Mouse (Mus musculus): ENCODE measurements around the gene Rbm20. TPM values are rescaled to one million over a fixed set of nuclear protein-coding genes. Genes with fewer than 3 reads are reported as not detected.
"Not testable (repeated sequence)": the region's sequence is repeated elsewhere in the genome, so short reads cannot be mapped to it uniquely, and the experiment has no call there.

Rbm20 gene
- polyA plus RNA-seq, 2 experiments, result 0.04 to 0.18 TPM

DNA sequence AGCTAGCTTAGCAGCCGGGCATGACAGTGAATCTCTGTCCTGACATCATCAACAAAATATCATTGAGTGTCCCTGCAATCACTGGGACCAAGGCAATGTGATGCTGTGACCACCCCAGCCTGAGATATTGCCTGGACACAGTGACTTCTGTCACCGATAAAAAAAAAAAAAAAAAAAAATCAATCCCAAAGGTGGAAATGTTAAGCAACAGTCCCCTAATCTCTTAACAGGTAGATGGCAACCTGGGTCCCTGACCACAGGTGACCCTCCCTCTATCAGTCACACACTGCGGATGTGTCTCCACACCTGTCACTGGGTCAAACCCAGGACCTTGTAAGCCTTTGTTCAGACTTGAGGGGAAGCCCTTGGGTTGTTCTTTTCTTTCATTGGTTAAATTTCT is 128.0 kb downstream of the Rbm20 start:
- Histone ChIP-seq H3K4me1 (replicated peaks; ENCODE audit: control insufficient read depth in 2 of 2, insufficient read depth in 2 of 2, low read length in 1 of 2) (peaks cover 46 to 59% of the 10 kb centered on the region in 2 experiments), H3K9me3 (ENCODE audit: control insufficient read depth, low read length) (no peaks in the 10 kb centered on the region), H3K27ac (no peak overlapping the region), H3K27me3 (ENCODE audit: control insufficient read depth, insufficient read depth, low read length) (no peaks in the 10 kb centered on the region), H3K9ac (replicated peaks) (no peak overlapping the region), H3K4me2 (ENCODE audit: low read depth) (no peak overlapping the region), H3K4me3 (ENCODE audit: insufficient read depth in 1 of 2, low read depth in 2 of 2, low read length in 2 of 2) (no peak overlapping the region), H3K36me3 (replicated peaks; ENCODE audit: control insufficient read depth, insufficient read depth, low read depth) (no peaks in the 10 kb centered on the region)
- no peak for DNase-seq (ENCODE audit: low read depth in 3 of 3, low spot score in 3 of 3)
- no peak for ATAC-seq (ENCODE audit: insufficient read depth)
- no peak for TF ChIP-seq EP300 (IDR thresholded peaks at IDR 0.05; ENCODE audit: low read depth)
- TF ChIP-seq CTCF (IDR thresholded peaks at IDR 0.05; ENCODE audit: low read depth), result no peak
- WGBS (ENCODE audit: insufficient replicate concordance), result 44% methylated on average over 3 of the region's 3 CpGs

DNA sequence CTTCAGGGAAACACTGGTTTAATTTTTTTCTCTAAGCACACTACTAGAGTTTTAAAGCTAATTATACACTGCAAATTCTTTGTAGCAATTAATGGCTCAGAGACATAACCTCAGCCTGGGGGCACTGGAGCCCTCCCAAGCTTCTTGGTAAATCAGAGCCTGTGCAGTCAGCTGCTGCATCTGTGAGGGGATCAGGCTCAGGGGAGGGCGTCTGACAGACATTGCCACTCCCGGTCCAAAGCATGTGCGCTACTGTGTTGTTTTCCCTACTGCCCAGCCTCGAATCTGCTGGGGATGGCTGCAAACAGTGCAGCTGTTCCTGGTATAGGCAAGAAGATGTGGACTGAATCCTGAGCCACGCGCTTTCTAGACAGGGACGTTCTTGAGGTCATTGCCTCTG is 129.0 kb downstream of the Rbm20 start:
- no peak overlapping the region for H3K9ac ChIP-seq (replicated peaks)
- no peak overlapping the region for H3K4me2 ChIP-seq (ENCODE audit: low read depth)
- H3K4me1 ChIP-seq (replicated peaks; ENCODE audit: control insufficient read depth in 2 of 2, insufficient read depth in 2 of 2, low read length in 1 of 2), result peaks cover 42 to 56% of the 10 kb centered on the region in 2 experiments
- no peak for ATAC-seq (ENCODE audit: insufficient read depth)
- no peak overlapping the region for H3K4me3 ChIP-seq (ENCODE audit: insufficient read depth in 1 of 2, low read depth in 2 of 2, low read length in 2 of 2)
- TF ChIP-seq EP300 (IDR thresholded peaks at IDR 0.05; ENCODE audit: low read depth) (no peak), CTCF (IDR thresholded peaks at IDR 0.05; ENCODE audit: low read depth) (no peak)
- no peak for DNase-seq (ENCODE audit: low read depth in 3 of 3, low spot score in 3 of 3)
- H3K27ac ChIP-seq, result no peak overlapping the region
- no peaks in the 10 kb centered on the region for H3K9me3 ChIP-seq (ENCODE audit: control insufficient read depth, low read length)
- 61% methylated on average over 7 of the region's 7 CpGs for WGBS (ENCODE audit: insufficient replicate concordance)
- no peaks in the 10 kb centered on the region for H3K27me3 ChIP-seq (ENCODE audit: control insufficient read depth, insufficient read depth, low read length)
- H3K36me3 ChIP-seq (replicated peaks; ENCODE audit: control insufficient read depth, insufficient read depth, low read depth), result no peaks in the 10 kb centered on the region

DNA sequence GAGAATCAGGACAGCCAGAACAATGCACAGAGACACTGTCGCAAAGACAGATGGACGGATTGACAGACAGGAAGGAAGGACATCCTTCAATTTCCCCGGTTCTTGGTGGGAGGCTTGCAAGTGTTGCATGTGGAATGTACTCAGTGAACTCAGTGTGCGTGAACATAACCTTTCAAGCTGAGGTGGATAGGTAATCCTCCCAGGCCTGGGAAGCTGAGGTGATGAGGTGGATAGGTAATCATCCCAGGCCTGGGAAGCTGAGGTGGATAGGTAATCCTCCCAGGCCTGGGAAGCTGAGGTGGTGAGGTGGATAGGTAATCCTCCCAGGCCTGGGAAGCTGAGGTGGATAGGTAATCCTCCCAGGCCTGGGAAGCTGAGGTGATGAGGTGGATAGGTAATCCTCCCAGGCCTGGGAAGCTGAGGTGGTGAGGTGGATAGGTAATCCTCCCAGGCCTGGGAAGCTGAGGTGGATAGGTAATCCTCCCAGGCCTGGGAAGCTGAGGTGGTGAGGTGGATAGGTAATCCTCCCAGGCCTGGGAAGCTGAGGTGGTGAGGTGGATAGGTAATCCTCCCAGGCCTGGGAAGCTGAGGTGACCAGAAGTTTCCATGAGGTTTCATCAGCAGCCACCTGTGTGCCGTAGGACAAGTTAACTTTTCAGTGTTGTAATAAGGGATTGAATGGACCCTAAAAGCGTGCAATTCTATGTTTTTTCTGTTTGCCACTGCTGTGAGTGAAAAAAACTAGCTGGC is 129.6 kb downstream of the Rbm20 start:
- H3K27me3 ChIP-seq (ENCODE audit: control insufficient read depth, insufficient read depth, low read length); H3K9me3 ChIP-seq (ENCODE audit: control insufficient read depth, low read length); H3K9ac ChIP-seq (replicated peaks); DNase-seq (ENCODE audit: low read depth in 3 of 3, low spot score in 3 of 3); H3K4me2 ChIP-seq (ENCODE audit: low read depth); H3K4me3 ChIP-seq (ENCODE audit: insufficient read depth in 1 of 2, low read depth in 2 of 2, low read length in 2 of 2); H3K36me3 ChIP-seq (replicated peaks; ENCODE audit: control insufficient read depth, insufficient read depth, low read depth); ATAC-seq (ENCODE audit: insufficient read depth); H3K27ac ChIP-seq: not testable (repeated sequence)
- peaks cover 36 to 52% of the 10 kb centered on the region in 2 experiments for H3K4me1 ChIP-seq (replicated peaks; ENCODE audit: control insufficient read depth in 2 of 2, insufficient read depth in 2 of 2, low read length in 1 of 2)
- WGBS (ENCODE audit: insufficient replicate concordance), result 66% methylated on average over 6 of the region's 6 CpGs

DNA sequence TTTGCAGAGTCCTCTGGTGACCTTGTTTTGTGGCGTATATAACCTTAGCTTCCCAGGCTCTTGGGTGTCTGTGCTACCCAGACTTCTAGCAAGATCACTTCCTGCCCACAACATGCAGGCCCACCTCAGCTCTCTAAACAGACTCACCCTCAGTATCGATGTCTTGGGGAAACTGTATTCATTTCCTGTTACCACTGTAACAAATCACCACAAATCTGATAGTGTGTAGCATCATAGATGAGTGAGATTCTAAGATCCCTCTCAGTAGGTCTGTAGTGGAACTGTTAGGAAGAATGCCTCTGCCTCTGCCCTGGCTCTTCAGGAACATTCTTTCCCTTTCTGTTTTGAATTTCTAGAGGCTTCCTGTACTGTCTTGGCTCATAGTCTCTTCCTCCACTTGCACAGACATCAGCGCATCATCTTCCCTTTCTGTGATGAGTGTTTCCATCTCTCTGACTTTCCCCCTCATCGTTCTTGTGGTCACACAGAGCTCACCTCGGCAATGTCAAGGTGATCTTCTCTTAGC is 130.2 kb downstream of the Rbm20 start:
- WGBS (ENCODE audit: insufficient replicate concordance), result 41% methylated on average over 5 of the region's 5 CpGs
- Histone ChIP-seq H3K9me3 (ENCODE audit: control insufficient read depth, low read length) (no peaks in the 10 kb centered on the region), H3K4me3 (ENCODE audit: insufficient read depth in 1 of 2, low read depth in 2 of 2, low read length in 2 of 2) (no peak overlapping the region), H3K4me1 (replicated peaks; ENCODE audit: control insufficient read depth in 2 of 2, insufficient read depth in 2 of 2, low read length in 1 of 2) (peaks cover 30 to 46% of the 10 kb centered on the region in 2 experiments), H3K9ac (replicated peaks) (no peak overlapping the region), H3K4me2 (ENCODE audit: low read depth) (no peak overlapping the region), H3K27me3 (ENCODE audit: control insufficient read depth, insufficient read depth, low read length) (no peaks in the 10 kb centered on the region), H3K36me3 (replicated peaks; ENCODE audit: control insufficient read depth, insufficient read depth, low read depth) (no peaks in the 10 kb centered on the region), H3K27ac (no peak overlapping the region)
- TF ChIP-seq EP300 (IDR thresholded peaks at IDR 0.05; ENCODE audit: low read depth) (no peak), CTCF (IDR thresholded peaks at IDR 0.05; ENCODE audit: low read depth) (no peak)
- DNase-seq (ENCODE audit: low read depth in 3 of 3, low spot score in 3 of 3) (no peak), ATAC-seq (ENCODE audit: insufficient read depth) (no peak)

DNA sequence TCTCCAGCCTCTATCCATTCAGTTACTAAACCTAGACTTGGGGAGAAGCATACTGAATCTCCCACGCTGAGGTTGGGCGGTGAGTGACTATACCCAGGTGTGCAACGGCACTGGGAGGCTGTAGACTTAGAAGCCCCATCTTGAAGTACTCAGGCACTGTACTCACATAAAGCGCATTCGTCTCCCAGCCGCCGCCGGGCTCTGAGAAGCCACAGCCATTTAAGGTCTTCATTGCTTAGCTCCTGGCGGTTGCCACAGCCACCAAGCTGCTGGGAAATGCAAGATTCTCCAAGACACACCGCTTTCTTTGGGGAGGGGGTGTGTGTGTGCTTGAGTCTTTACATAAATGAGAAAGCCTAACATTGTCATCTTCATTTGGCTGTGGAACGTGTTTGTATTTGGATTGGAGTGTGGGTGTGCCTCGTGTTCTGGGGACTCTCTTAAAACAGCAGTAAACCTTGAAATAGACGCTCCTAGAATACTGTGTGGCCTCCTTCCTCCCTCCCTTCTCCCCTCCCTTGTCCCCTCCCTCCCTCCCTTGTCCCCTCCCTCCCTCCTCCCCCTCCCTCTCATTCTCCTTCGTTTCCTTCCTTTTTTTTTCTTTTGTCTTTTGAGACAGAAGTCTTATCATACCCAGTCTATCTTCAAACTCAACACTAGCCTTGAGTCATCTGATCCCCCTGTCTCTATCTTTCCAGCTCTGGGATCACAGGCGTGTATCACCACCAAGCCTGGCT is 131.1 kb downstream of the Rbm20 start:
- peaks cover 29 to 42% of the 10 kb centered on the region in 2 experiments for H3K4me1 ChIP-seq (replicated peaks; ENCODE audit: control insufficient read depth in 2 of 2, insufficient read depth in 2 of 2, low read length in 1 of 2)
- no peaks in the 10 kb centered on the region for H3K36me3 ChIP-seq (replicated peaks; ENCODE audit: control insufficient read depth, insufficient read depth, low read depth)
- no peak for TF ChIP-seq EP300 (IDR thresholded peaks at IDR 0.05; ENCODE audit: low read depth)
- TF ChIP-seq CTCF (IDR thresholded peaks at IDR 0.05; ENCODE audit: low read depth), result no peak
- H3K27me3 ChIP-seq (ENCODE audit: control insufficient read depth, insufficient read depth, low read length), result no peaks in the 10 kb centered on the region
- WGBS (ENCODE audit: insufficient replicate concordance), result 26% methylated on average over 15 of the region's 15 CpGs
- no peak overlapping the region; the same call in 1 of the 2 replicates for H3K27ac ChIP-seq
- no peak overlapping the region for H3K4me3 ChIP-seq (ENCODE audit: insufficient read depth in 1 of 2, low read depth in 2 of 2, low read length in 2 of 2)
- H3K4me2 ChIP-seq (ENCODE audit: low read depth), result peak overlapping the region; percentile 18; the same call in 1 of the 2 replicates
- no peak for DNase-seq (ENCODE audit: low read depth in 3 of 3, low spot score in 3 of 3)
- H3K9ac ChIP-seq (replicated peaks), result no peak overlapping the region
- H3K9me3 ChIP-seq (ENCODE audit: control insufficient read depth, low read length), result no peaks in the 10 kb centered on the region
- ATAC-seq (ENCODE audit: insufficient read depth), result peak; percentile 45; the same call in 1 of the 2 replicates
